Comparison of ENCODE assay signal across 16 mouse cellular contexts in genomic region chr7:139184846-139185245, GRCm38 (mm10). TPM values are rescaled to one million over a fixed set of nuclear protein-coding genes. Genes with fewer than 3 reads are reported as not detected.
"Had no signal": no experiment of that assay in that cellular context is flagged by ENCODE, and none has a peak within 500 bp of the region (broad histone marks: within the 10 kb centered on the region; RNA-seq: fewer than 3 reads in every experiment).

No protein-coding gene starts in this region.

- H3K4me3 ChIP-seq: liver, embryonic 13.5 days; stomach, embryonic 15.5 days had no signal

- DNase-seq: kidney, adult 2 months; kidney, postnatal 25 days; liver, embryonic 13.5 days; lung, adult 2 months; lung, postnatal 14 days; lung, postnatal 4 days; midbrain, embryonic 14.5 days; right cerebral cortex, postnatal 25 days; spleen, adult 18-20 months; thymus, adult 2 months; thymus, postnatal 14 days; thymus, postnatal 4 days had no signal

- H3K27ac ChIP-seq: kidney, postnatal 0 days; liver, embryonic 13.5 days; stomach, embryonic 15.5 days had no signal

RNA-seq across cellular contexts. Expression of gene Stk32c, which starts 28.3 kb away (rescaled TPM):
- total RNA-seq: megakaryocyte progenitor cell, adult 5-6 weeks; megakaryocyte-erythroid progenitor cell, adult 5-6 weeks had no signal
